Mouse (Mus musculus): ENCODE measurements around the gene Josd1.

Josd1 gene

GRCm38 (mm10) chr15:79661852-79662251 is 25.9 kb downstream of the Josd1 start:
- DNase-seq (ENCODE audit: low read depth in 1 of 2, low spot score in 2 of 2): peak in 1 of 2 experiments; percentile 40

DNA sequence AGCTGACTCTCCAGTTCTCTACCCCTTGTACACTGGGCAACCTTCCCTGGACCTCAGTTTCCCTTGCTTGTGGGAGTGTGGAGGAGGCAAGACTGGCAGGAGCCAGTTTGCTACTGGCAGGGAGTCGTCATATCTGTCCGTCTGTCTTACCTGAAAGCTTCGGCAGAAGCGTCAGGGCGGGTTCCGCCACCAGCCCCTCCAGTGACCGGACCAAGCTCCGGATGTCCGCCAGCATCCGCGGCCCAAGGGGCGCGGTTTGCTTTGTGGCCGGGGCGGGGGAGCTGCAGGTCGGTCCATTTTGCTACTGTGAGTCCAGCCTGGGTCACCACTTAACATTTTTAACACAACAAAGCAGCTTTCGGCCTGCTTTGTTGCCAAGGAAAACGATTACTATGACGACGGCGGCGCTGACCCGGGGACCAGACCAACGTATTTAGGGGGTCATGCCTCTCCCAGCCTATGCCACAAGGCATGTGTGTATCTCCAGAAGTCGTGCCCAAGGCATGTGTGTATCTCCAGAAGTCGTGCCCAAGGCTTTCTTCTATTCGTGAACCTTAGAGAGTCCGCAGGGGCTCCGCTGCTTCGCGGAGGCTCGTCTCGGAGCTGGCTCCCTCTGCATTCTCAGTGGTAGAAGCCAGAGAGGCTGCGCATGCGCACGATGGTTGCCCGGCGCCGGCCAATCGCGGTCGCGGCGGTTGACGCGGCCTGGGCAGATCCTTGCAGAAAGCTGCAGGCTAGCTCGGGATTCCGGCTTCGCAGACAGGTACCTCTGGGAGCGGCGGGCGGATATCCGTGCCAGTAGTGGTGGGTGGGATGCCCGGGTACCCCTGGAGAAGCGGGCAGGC is 29.0 kb downstream of the Josd1 start, which contains the start of the genes Fam227a and Cby1:
Gene Fam227a, minus strand, starts transcription at position 426 of the 845 bp plus-strand sequence.
Gene Cby1, plus strand, starts transcription at position 669 of the 845 bp plus-strand sequence.
- peak; percentile 73 to 88 for DNase-seq (ENCODE audit: low read depth in 1 of 2, low spot score in 2 of 2)

GRCm38 (mm10) chr15:79657837-79658530 is 29.7 kb downstream of the Josd1 start:
- peak; percentile 52 to 72 for DNase-seq (ENCODE audit: low read depth in 1 of 2, low spot score in 2 of 2)

GRCm38 (mm10) chr15:79656451-79656850 is 31.3 kb downstream of the Josd1 start:
- no peak for DNase-seq (ENCODE audit: low read depth in 1 of 2, low spot score in 2 of 2)

- DNase-seq (ENCODE audit: low read depth in 1 of 2, low spot score in 2 of 2): no peak
Observed at GRCm38 (mm10) chr15:79651481-79651880, 36.2 kb downstream of the Josd1 start.

GRCm38 (mm10) chr15:79650569-79650968 is 37.1 kb downstream of the Josd1 start:
- DNase-seq (ENCODE audit: low read depth in 1 of 2, low spot score in 2 of 2): peak in 1 of 2 experiments; percentile 59

GRCm38 (mm10) chr15:79648130-79648529 is 39.6 kb downstream of the Josd1 start:
- no peak for DNase-seq (ENCODE audit: low read depth in 1 of 2, low spot score in 2 of 2)

- no peak for DNase-seq (ENCODE audit: low read depth in 1 of 2, low spot score in 2 of 2)
Observed at GRCm38 (mm10) chr15:79645483-79645882, 42.2 kb downstream of the Josd1 start.

- no peak for DNase-seq (ENCODE audit: low read depth in 1 of 2, low spot score in 2 of 2)
Observed at GRCm38 (mm10) chr15:79641135-79641817, 46.4 kb downstream of the Josd1 start.

DNA sequence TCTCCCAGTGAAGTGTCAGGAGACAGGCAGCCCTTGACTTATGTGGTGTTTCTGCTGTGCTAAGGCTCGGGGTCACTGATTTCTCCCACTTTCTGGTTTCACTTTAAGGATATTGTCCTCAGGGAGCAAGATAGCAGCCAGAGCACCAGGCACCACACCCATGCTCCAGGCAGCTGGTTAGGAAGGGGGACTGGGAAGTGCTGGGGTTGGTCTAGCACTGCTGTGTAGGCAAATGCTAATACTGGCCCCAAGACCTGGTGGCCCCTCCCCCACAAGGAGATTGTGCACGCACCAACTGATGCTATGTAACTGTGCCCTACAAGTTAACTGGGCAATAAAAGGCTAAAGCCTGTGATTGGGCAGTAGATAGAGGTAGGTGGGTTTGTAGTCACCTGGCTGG is 57.2 kb downstream of the Josd1 start:
- DNase-seq (ENCODE audit: low read depth in 1 of 2, low spot score in 2 of 2): no peak

All from monocyte, adult 2 months (primary cell).